Mouse (Mus musculus) layer of hippocampus, adult 18-20 months (tissue): ENCODE data around the gene Lig4. TPM values are rescaled to one million over a fixed set of nuclear protein-coding genes. Genes with fewer than 3 reads are reported as not detected.

Source experiments
- DNase-seq, 2 experiments: peaks; one replicate each; pipeline ENCODE4 v3.0.0; 2022; ENCODE audit warnings: low spot score in 2 of 2
- long read RNA-seq: library from polyadenylated mRNA; stranded (forward); transcript quantifications from one replicate; pipeline ENCODE4 v2.0.0, GENCODE M21; 2021
- total RNA-seq, 2 experiments: library from RNA; stranded (reverse); gene quantifications; 2 replicates each; pipeline ENCODE4 v1.2.3; 2021

Lig4 gene
- 10 to 100 TPM; 11.3 to 12.0 TPM for total RNA-seq
- long read RNA-seq, full-length matches to known transcripts, result 4 of 5 reads
- long read RNA-seq, partial matches to known transcripts, result 0 of 5 reads
- long read RNA-seq, other reads (novel, unspliced or antisense), result 1 of 5 reads

- peak; percentile 98 to 99 for DNase-seq
Measured at GRCm38 (mm10) chr8:9977573-9978314, at the start of gene Lig4, which contains the start of gene Abhd13. Lig4 (minus strand) TSS chr8:9977686. Abhd13 (plus strand) TSS chr8:9977707.

- DNase-seq, result peak in 1 of 2 experiments; percentile 48
Measured at GRCm38 (mm10) chr8:10017231-10017630, 39.7 kb upstream of the Lig4 start.

GRCm38 (mm10) chr8:10016252-10016651 lies 38.8 kb upstream of the Lig4 start:
- DNase-seq, result peak in 1 of 2 experiments; percentile 16

- no peak for DNase-seq
Measured at GRCm38 (mm10) chr8:10007660-10008028, 30.2 kb upstream of the Lig4 start.

GRCm38 (mm10) chr8:10006986-10007659 lies 29.6 kb upstream of the Lig4 start:
- peak in 1 of 2 experiments; percentile 44 for DNase-seq

- DNase-seq, result no peak
Measured at GRCm38 (mm10) chr8:10006156-10006985, 28.9 kb upstream of the Lig4 start, which contains the start of gene Tnfsf13b. Tnfsf13b (plus strand) TSS chr8:10006467.

GRCm38 (mm10) chr8:10004115-10004514 lies 26.6 kb upstream of the Lig4 start:
- peak in 1 of 2 experiments; percentile 8 for DNase-seq

GRCm38 (mm10) chr8:9980188-9980587 lies 2.7 kb upstream of the Lig4 start:
- no peak for DNase-seq

- DNase-seq, result no peak
Measured at GRCm38 (mm10) chr8:9979746-9980145, 2.3 kb upstream of the Lig4 start.

GRCm38 (mm10) chr8:9978475-9979230 lies 1.2 kb upstream of the Lig4 start:
- DNase-seq, result no peak

- DNase-seq, result no peak
Measured at GRCm38 (mm10) chr8:9977016-9977415, 470 bp downstream of the Lig4 start.

- DNase-seq, result peak; percentile 98 to 99
Measured at GRCm38 (mm10) chr8:9975898-9976611, 1.4 kb downstream of the Lig4 start.

GRCm38 (mm10) chr8:9975276-9975675 lies 2.2 kb downstream of the Lig4 start:
- DNase-seq, result no peak

- DNase-seq, result no peak
Measured at GRCm38 (mm10) chr8:9971866-9972265, 5.6 kb downstream of the Lig4 start.

GRCm38 (mm10) chr8:9959919-9960318 lies 17.6 kb downstream of the Lig4 start:
- DNase-seq, result no peak

- DNase-seq, result no peak
Measured at GRCm38 (mm10) chr8:9958338-9958737, 19.1 kb downstream of the Lig4 start.

GRCm38 (mm10) chr8:9949134-9949890 lies 28.2 kb downstream of the Lig4 start:
- no peak for DNase-seq

GRCm38 (mm10) chr8:9935574-9935973 lies 41.9 kb downstream of the Lig4 start:
- DNase-seq, result no peak

GRCm38 (mm10) chr8:9934891-9935565 lies 42.5 kb downstream of the Lig4 start:
- DNase-seq, result peak in 1 of 2 experiments; percentile 65
